In the genomic region with DNA sequence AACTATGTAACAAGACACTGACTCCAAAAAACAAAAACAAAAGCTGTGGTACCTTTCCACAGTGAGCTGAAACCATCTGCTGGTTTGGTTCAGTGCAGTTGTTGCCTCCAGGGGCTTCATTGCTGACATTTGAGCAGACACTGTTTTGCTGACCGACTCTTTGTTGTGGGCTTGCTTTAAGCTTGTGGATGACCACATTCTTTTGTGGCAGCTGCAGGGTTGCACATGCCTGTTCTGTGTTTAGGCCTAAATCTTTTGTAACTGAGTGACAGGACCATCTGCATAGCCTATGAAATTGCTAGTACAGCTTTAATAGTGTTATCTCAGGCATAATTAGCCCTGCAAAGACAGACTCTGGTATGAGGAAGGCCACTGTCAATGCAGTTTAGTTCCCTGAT, we compare ENCODE assay signal across 9 mouse cellular contexts. TPM values are rescaled to one million over a fixed set of nuclear protein-coding genes. Genes with fewer than 3 reads are reported as not detected.
DNase-seq lines count a peak whose midpoint lies in the region; ATAC-seq and TF ChIP-seq lines count a peak whose summit lies in the region.
"Had no signal": no experiment of that assay in that cellular context is flagged by ENCODE, and none has a peak within 500 bp of the region (broad histone marks: within the 10 kb centered on the region; RNA-seq: fewer than 3 reads in every experiment).

No protein-coding gene starts in this region.

- no peaks in the 10 kb centered on the region for H3K9me3 ChIP-seq in liver, postnatal 0 days (ENCODE audit: low read length)
- no peaks in the 10 kb centered on the region for H3K9me3 ChIP-seq in liver, embryonic 11.5 days (ENCODE audit: control insufficient read depth, low read length)
- no peaks in the 10 kb centered on the region for H3K9me3 ChIP-seq in embryonic facial prominence, embryonic 14.5 days (ENCODE audit: control insufficient read depth, low read length)
- no peaks in the 10 kb centered on the region for H3K9me3 ChIP-seq in limb, embryonic 15.5 days

- H3K36me3 ChIP-seq in liver, postnatal 0 days (replicated peaks; ENCODE audit: insufficient read depth, low read length) = peaks cover 8% of the 10 kb centered on the region
- H3K36me3 ChIP-seq in liver, embryonic 11.5 days (ENCODE audit: control insufficient read depth, insufficient read depth, low read length) = peaks cover 14% of the 10 kb centered on the region; the same call in 1 of the 2 replicates
- H3K36me3 ChIP-seq in embryonic facial prominence, embryonic 14.5 days (ENCODE audit: control insufficient read depth, insufficient read depth, low read length) = peaks cover 12% of the 10 kb centered on the region
- peaks cover 11% of the 10 kb centered on the region for H3K36me3 ChIP-seq in limb, embryonic 15.5 days

- H3K9ac ChIP-seq in liver, postnatal 0 days (replicated peaks) = no peak overlapping the region
- H3K9ac ChIP-seq in liver, embryonic 11.5 days (ENCODE audit: low read depth, low read length) = no peak overlapping the region
- no peak overlapping the region for H3K9ac ChIP-seq in embryonic facial prominence, embryonic 14.5 days (ENCODE audit: low read depth, low read length)
- no peak overlapping the region for H3K9ac ChIP-seq in limb, embryonic 15.5 days

- no peak for ATAC-seq in liver, postnatal 0 days
- ATAC-seq in liver, embryonic 11.5 days (replicated peaks; ENCODE audit: low FRiP score) = no peak
- ATAC-seq in embryonic facial prominence, embryonic 14.5 days (ENCODE audit: low read depth) = peak; percentile 86
- ATAC-seq in limb, embryonic 15.5 days (ENCODE audit: insufficient number of reproducible peaks, low FRiP score, low TSS enrichment, low read depth) = peak; percentile 63; the same call in 1 of the 2 replicates
- ATAC-seq in megakaryocyte progenitor cell, adult 5-6 weeks (replicated peaks; ENCODE audit: poor library complexity) = no peak

- H3K4me2 ChIP-seq in liver, postnatal 0 days (ENCODE audit: low read depth, low read length) = no peak overlapping the region
- no peak overlapping the region for H3K4me2 ChIP-seq in liver, embryonic 11.5 days
- H3K4me2 ChIP-seq in embryonic facial prominence, embryonic 14.5 days (ENCODE audit: low read depth, low read length) = no peak overlapping the region
- H3K4me2 ChIP-seq in limb, embryonic 15.5 days = no peak overlapping the region

- no peaks in the 10 kb centered on the region for H3K27me3 ChIP-seq in liver, postnatal 0 days (ENCODE audit: insufficient read depth, low read length)
- no peaks in the 10 kb centered on the region for H3K27me3 ChIP-seq in liver, embryonic 11.5 days (replicated peaks; ENCODE audit: control insufficient read depth, insufficient read depth, low read length)
- no peaks in the 10 kb centered on the region for H3K27me3 ChIP-seq in embryonic facial prominence, embryonic 14.5 days (replicated peaks; ENCODE audit: control insufficient read depth, insufficient read depth, low read length)
- no peaks in the 10 kb centered on the region for H3K27me3 ChIP-seq in limb, embryonic 15.5 days

- no peak for TF ChIP-seq CTCF in liver, postnatal 0 days (IDR thresholded peaks at IDR 0.05; ENCODE audit: low read depth)

- WGBS in liver, postnatal 0 days (ENCODE audit: insufficient replicate concordance) = 54% methylated on average over 1 of the region's 1 CpGs
- 77% methylated on average over 1 of the region's 1 CpGs for WGBS in liver, embryonic 11.5 days
- 5% methylated on average over 1 of the region's 1 CpGs for WGBS in embryonic facial prominence, embryonic 14.5 days
- 44% methylated on average over 1 of the region's 1 CpGs for WGBS in limb, embryonic 15.5 days

- H3K27ac ChIP-seq in liver, postnatal 0 days (ENCODE audit: low read depth) = peak overlapping the region; percentile 64; the same call in 1 of the 2 replicates
- H3K27ac ChIP-seq in liver, embryonic 11.5 days (ENCODE audit: low read depth, low read length) = no peak overlapping the region
- H3K27ac ChIP-seq in embryonic facial prominence, embryonic 14.5 days (replicated peaks; ENCODE audit: low read depth, low read length) = peak overlapping the region; percentile 72
- 0 out of 2 replicates have a peak overlapping the region, but pooled peaks have one; percentile 43 for H3K27ac ChIP-seq in limb, embryonic 15.5 days

- no peak overlapping the region for H3K4me3 ChIP-seq in liver, postnatal 0 days (ENCODE audit: low read depth, low read length)
- H3K4me3 ChIP-seq in liver, embryonic 11.5 days (ENCODE audit: low read depth, low read length) = no peak overlapping the region
- no peak overlapping the region for H3K4me3 ChIP-seq in embryonic facial prominence, embryonic 14.5 days (ENCODE audit: low read depth, low read length)
- no peak overlapping the region for H3K4me3 ChIP-seq in limb, embryonic 15.5 days

- TF ChIP-seq EP300 in liver, postnatal 0 days (IDR thresholded peaks at IDR 0.05; ENCODE audit: low read depth) = no peak

- peak; percentile 23 for DNase-seq in embryo, embryonic 10 days (ENCODE audit: low spot score)
- DNase-seq in embryo, embryonic 9.5 days (ENCODE audit: extremely low spot score) = no peak
- no peak for DNase-seq in liver, postnatal 0 days
- no peak for DNase-seq in liver, embryonic 11.5 days (ENCODE audit: low spot score)
- peak; percentile 92 for DNase-seq in embryonic facial prominence, embryonic 14.5 days (ENCODE audit: low spot score)
- no peak for DNase-seq in right cerebral cortex, postnatal 10 days (ENCODE audit: low spot score in 2 of 2)
- DNase-seq: right cerebral cortex, postnatal 25 days had no signal

- peaks cover 23% of the 10 kb centered on the region for H3K4me1 ChIP-seq in liver, postnatal 0 days (ENCODE audit: insufficient read depth)
- H3K4me1 ChIP-seq in liver, embryonic 11.5 days (replicated peaks; ENCODE audit: control insufficient read depth, insufficient read depth, low read length) = peaks cover 19% of the 10 kb centered on the region
- no peaks in the 10 kb centered on the region; the same call in none of the 2 replicates for H3K4me1 ChIP-seq in embryonic facial prominence, embryonic 14.5 days (ENCODE audit: control insufficient read depth, insufficient read depth, low read length)
- peaks cover 2% of the 10 kb centered on the region; the same call in 1 of the 2 replicates for H3K4me1 ChIP-seq in limb, embryonic 15.5 days

RNA-seq across cellular contexts. Expression of a gene that starts 20.8 kb away (rescaled TPM):
- polyA plus RNA-seq in liver, postnatal 0 days (2015; fragmentation: Nextera tagmentation; extraction: Ambion mirVana) = 27.7 and 29.2 TPM in 2 replicates
- polyA plus RNA-seq in liver, embryonic 11.5 days (2014; fragmentation: Nextera tagmentation; extraction: Ambion mirVana) = 87.8 and 98.4 TPM in 2 replicates
- polyA plus RNA-seq in embryonic facial prominence, embryonic 14.5 days (2014; fragmentation: Nextera tagmentation; extraction: Ambion mirVana) = 129 and 130 TPM in 2 replicates
- polyA plus RNA-seq in limb, embryonic 15.5 days (2015; fragmentation: Nextera tagmentation; extraction: Ambion mirVana) = 135 and 142 TPM in 2 replicates
- total RNA-seq in megakaryocyte progenitor cell, adult 5-6 weeks (2015) = 121 and 124 TPM in 2 replicates
- 106 and 123 TPM in 2 replicates for total RNA-seq in megakaryocyte progenitor cell, adult 5-6 weeks (2017)

RNA-seq across cellular contexts. Expression of a gene that starts 52.2 kb away (rescaled TPM):
- 11.8 and 13.8 TPM in 2 replicates for polyA plus RNA-seq in liver, postnatal 0 days (2015; fragmentation: Nextera tagmentation; extraction: Ambion mirVana)
- polyA plus RNA-seq in liver, embryonic 11.5 days (2014; fragmentation: Nextera tagmentation; extraction: Ambion mirVana) = 26.6 and 28.1 TPM in 2 replicates
- polyA plus RNA-seq in embryonic facial prominence, embryonic 14.5 days (2014; fragmentation: Nextera tagmentation; extraction: Ambion mirVana) = 40.7 and 41.3 TPM in 2 replicates
- 35.3 and 37.1 TPM in 2 replicates for polyA plus RNA-seq in limb, embryonic 15.5 days (2015; fragmentation: Nextera tagmentation; extraction: Ambion mirVana)
- total RNA-seq in megakaryocyte progenitor cell, adult 5-6 weeks (2015) = 32.7 and 36.2 TPM in 2 replicates
- total RNA-seq in megakaryocyte progenitor cell, adult 5-6 weeks (2017) = 34.1 and 40.0 TPM in 2 replicates

Comparison
In these comparisons a context has a peak if more than half of its experiments do, and no peak if none do; other contexts are left out.
1. DNase-seq: peak in embryo, embryonic 10 days (single experiment) and embryonic facial prominence, embryonic 14.5 days (single experiment); none in embryo, embryonic 9.5 days (single experiment), liver, postnatal 0 days (single experiment), liver, embryonic 11.5 days (single experiment) and right cerebral cortex, postnatal 10 days (0 of 2).
2. ATAC-seq: peak in embryonic facial prominence, embryonic 14.5 days (single experiment) and limb, embryonic 15.5 days (single experiment); none in liver, postnatal 0 days (single experiment), liver, embryonic 11.5 days (single experiment) and megakaryocyte progenitor cell, adult 5-6 weeks (single experiment).